Mouse (Mus musculus): ENCODE data around the gene Gna14. TPM values are rescaled to one million over a fixed set of nuclear protein-coding genes. Genes with fewer than 3 reads are reported as not detected.

Gna14 gene
- total and polyA plus RNA-seq, 3 experiments: not detected

DNA sequence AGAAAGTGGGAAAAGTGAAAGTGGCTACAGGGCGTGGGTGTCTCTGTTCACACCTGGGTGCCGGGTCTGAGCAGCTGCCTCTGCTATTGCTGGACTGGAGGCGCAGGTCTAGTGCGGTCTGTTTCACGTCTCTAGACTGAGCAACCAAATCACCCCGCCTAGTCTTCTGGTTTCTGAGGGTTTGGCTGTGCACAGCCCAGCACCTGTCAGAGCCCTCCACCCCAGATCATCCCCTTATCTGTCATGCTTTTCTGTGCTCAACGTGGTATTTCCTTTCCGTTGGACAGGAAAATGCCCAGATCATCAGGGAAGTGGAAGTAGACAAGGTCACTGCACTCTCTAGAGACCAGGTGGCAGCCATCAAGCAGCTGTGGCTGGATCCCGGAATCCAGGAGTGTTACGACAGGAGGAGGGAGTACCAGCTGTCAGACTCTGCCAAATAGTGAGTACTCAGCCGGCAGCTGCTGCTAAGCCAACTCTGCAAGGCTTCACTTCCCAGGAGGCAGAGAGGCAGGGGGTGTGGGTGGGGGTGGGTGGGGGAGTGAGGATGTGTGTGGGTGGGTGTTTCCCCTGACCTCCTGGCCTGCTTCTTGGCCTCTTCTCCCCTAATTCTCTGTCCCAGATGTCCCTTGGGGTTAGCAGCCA lies 163.2 kb downstream of the Gna14 start:
- peak overlapping the region in 1 of 2 experiments; percentile 15; a peak in 1 of 4 replicates for H3K4me3 ChIP-seq (ENCODE audit: control insufficient read depth in 1 of 2, insufficient read depth in 1 of 2, low read depth in 2 of 2, low read length in 2 of 2)
- DNase-seq (ENCODE audit: low read depth, low spot score): peak; percentile 11
- no peak overlapping the region for H3K9ac ChIP-seq (ENCODE audit: control insufficient read depth, low read depth, low read length, poor library complexity, severe bottlenecking)
- no peaks in the 10 kb centered on the region for H3K79me2 ChIP-seq (ENCODE audit: control insufficient read depth, insufficient read depth, low read length, poor library complexity)
- no peaks in the 10 kb centered on the region for H3K4me1 ChIP-seq (ENCODE audit: control insufficient read depth in 1 of 2, insufficient read depth in 2 of 2, low read length in 2 of 2)
- H3K9me3 ChIP-seq (replicated peaks; ENCODE audit: insufficient read depth, low read length): no peaks in the 10 kb centered on the region
- no peak overlapping the region for H3K27ac ChIP-seq (ENCODE audit: control insufficient read depth, low read depth, low read length)
- no peaks in the 10 kb centered on the region for H3K36me3 ChIP-seq (ENCODE audit: control insufficient read depth in 1 of 2, insufficient read depth in 2 of 2, low read length in 2 of 2)
- peaks cover 0 to 3% of the 10 kb centered on the region in 2 experiments; a peak in 2 of 4 replicates for H3K27me3 ChIP-seq (ENCODE audit: control insufficient read depth in 1 of 2, insufficient read depth in 2 of 2, low read length in 2 of 2)
- TF ChIP-seq GATA1 (IDR thresholded peaks at IDR 0.05; ENCODE audit: low read depth, low read length) (no peak), ZNF384 (IDR thresholded peaks at IDR 0.05; ENCODE audit: low read depth, low read length) (no peak), RAD21 (IDR thresholded peaks at IDR 0.05; ENCODE audit: low read depth, low read length) (no peak), TCF12 (IDR thresholded peaks at IDR 0.05; ENCODE audit: low read depth, low read length) (no peak), MXI1 (IDR thresholded peaks at IDR 0.05; ENCODE audit: low read depth, low read length) (no peak), MAX (IDR thresholded peaks at IDR 0.05; ENCODE audit: low read length) (no peak), USF2 (IDR thresholded peaks at IDR 0.05; ENCODE audit: borderline replicate concordance in 1 of 2, insufficient read depth in 1 of 2, low read depth in 1 of 2, low read length in 2 of 2) (no peak), POLR2AphosphoS2 (IDR thresholded peaks at IDR 0.05; ENCODE audit: low read length) (no peak), MYB (IDR thresholded peaks at IDR 0.05; ENCODE audit: low read depth, low read length) (no peak), NELFE (IDR thresholded peaks at IDR 0.05; ENCODE audit: low read depth, low read length) (no peak), POLR2AphosphoS5 (IDR thresholded peaks at IDR 0.05; ENCODE audit: borderline replicate concordance, low read depth, low read length) (no peak), RCOR1 (IDR thresholded peaks at IDR 0.05; ENCODE audit: low read depth, low read length) (no peak), UBTF (IDR thresholded peaks at IDR 0.05; ENCODE audit: borderline replicate concordance, insufficient read depth, low read depth, low read length) (no peak), E2F4 (IDR thresholded peaks at IDR 0.05; ENCODE audit: borderline replicate concordance, low read depth, low read length) (no peak), MAFK (IDR thresholded peaks at IDR 0.05; ENCODE audit: borderline replicate concordance, low read depth, low read length) (no peak), EP300 (IDR thresholded peaks at IDR 0.05; ENCODE audit: low read depth in 1 of 2, low read length in 2 of 2) (no peak)

DNA sequence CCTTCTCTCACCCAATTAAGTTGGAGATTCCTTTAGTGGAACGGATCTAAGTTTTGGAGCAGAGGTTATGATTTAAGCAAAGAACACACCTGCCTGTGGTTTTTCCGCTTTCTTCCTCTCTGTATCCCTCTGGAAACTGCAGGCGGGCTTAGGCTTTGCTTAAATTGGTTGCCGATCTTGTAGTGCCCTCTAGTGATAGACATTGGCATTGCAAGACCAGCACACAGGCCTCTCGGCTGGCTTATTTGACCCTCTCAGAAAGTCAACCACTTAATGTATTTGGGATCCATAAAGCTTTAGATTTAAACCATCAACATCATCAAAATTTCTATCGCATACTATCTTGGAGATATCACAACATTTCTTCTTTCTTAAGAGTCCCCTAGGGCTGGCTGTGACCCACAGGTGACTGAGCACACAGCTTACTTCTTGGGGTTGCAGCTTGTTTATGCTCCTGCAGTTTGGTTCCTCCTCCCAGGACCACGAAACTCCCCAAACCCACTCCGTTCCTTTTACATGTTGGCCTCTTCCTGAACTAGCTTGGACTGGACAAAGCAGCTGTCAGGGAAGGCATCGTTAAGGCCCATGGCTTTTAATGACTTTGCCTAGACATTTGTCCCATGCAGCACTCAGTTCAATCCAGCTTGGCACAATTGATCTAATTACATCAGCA lies 163.9 kb downstream of the Gna14 start:
- H3K79me2 ChIP-seq (ENCODE audit: control insufficient read depth, insufficient read depth, low read length, poor library complexity): no peaks in the 10 kb centered on the region
- H3K36me3 ChIP-seq (ENCODE audit: control insufficient read depth in 1 of 2, insufficient read depth in 2 of 2, low read length in 2 of 2): no peaks in the 10 kb centered on the region
- TF ChIP-seq RAD21 (IDR thresholded peaks at IDR 0.05; ENCODE audit: low read depth, low read length) (peak; percentile 98), POLR2AphosphoS2 (IDR thresholded peaks at IDR 0.05; ENCODE audit: low read length) (no peak), SMC3 (IDR thresholded peaks at IDR 0.05; ENCODE audit: low read depth, low read length) (peak; percentile 92), TCF12 (IDR thresholded peaks at IDR 0.05; ENCODE audit: low read depth, low read length) (no peak), MYB (IDR thresholded peaks at IDR 0.05; ENCODE audit: low read depth, low read length) (no peak), TBP (IDR thresholded peaks at IDR 0.05; ENCODE audit: low read depth, low read length) (no peak), JUND (IDR thresholded peaks at IDR 0.05; ENCODE audit: low read depth, low read length) (no peak), SIN3A (IDR thresholded peaks at IDR 0.05; ENCODE audit: low read length) (no peak), GATA1 (IDR thresholded peaks at IDR 0.05; ENCODE audit: low read depth, low read length) (no peak), CHD1 (IDR thresholded peaks at IDR 0.05; ENCODE audit: low read depth, low read length) (no peak), GABPA (IDR thresholded peaks at IDR 0.05; ENCODE audit: low read depth, low read length) (no peak), CTCF (IDR thresholded peaks at IDR 0.05 in 2 of 3, conservative IDR thresholded peaks at IDR 0.05 in 1 of 3; ENCODE audit: control insufficient read depth in 1 of 3, insufficient read depth in 1 of 3, low read depth in 2 of 3, low read length in 3 of 3, poor library complexity in 1 of 3, severe bottlenecking in 1 of 3) (peak; percentile 80 to 97 (median 97)), CHD2 (IDR thresholded peaks at IDR 0.05; ENCODE audit: low read length) (no peak), POLR2A (IDR thresholded peaks at IDR 0.05; ENCODE audit: control insufficient read depth in 1 of 2, insufficient read depth in 1 of 2, low read depth in 1 of 2, low read length in 2 of 2, poor library complexity in 1 of 2) (no peak), ZNF384 (IDR thresholded peaks at IDR 0.05; ENCODE audit: low read depth, low read length) (no peak), MEF2A (IDR thresholded peaks at IDR 0.05; ENCODE audit: extremely low read depth, insufficient replicate concordance, low read depth, low read length, poor library complexity, severe bottlenecking) (no peak), UBTF (IDR thresholded peaks at IDR 0.05; ENCODE audit: borderline replicate concordance, insufficient read depth, low read depth, low read length) (no peak), ZC3H11A (IDR thresholded peaks at IDR 0.05; ENCODE audit: low read depth, low read length) (peak; percentile 92), E2F4 (IDR thresholded peaks at IDR 0.05; ENCODE audit: borderline replicate concordance, low read depth, low read length) (no peak)
- H3K9me3 ChIP-seq (replicated peaks; ENCODE audit: insufficient read depth, low read length): no peaks in the 10 kb centered on the region
- H3K4me3 ChIP-seq (ENCODE audit: control insufficient read depth in 1 of 2, insufficient read depth in 1 of 2, low read depth in 2 of 2, low read length in 2 of 2): no peak overlapping the region
- H3K27me3 ChIP-seq (ENCODE audit: control insufficient read depth in 1 of 2, insufficient read depth in 2 of 2, low read length in 2 of 2): no peaks in the 10 kb centered on the region; a peak in 1 of 4 replicates
- H3K9ac ChIP-seq (ENCODE audit: control insufficient read depth, low read depth, low read length, poor library complexity, severe bottlenecking): no peak overlapping the region
- H3K4me1 ChIP-seq (ENCODE audit: control insufficient read depth in 1 of 2, insufficient read depth in 2 of 2, low read length in 2 of 2): no peaks in the 10 kb centered on the region
- peak; percentile 80 for DNase-seq (ENCODE audit: low read depth, low spot score)
- no peak overlapping the region for H3K27ac ChIP-seq (ENCODE audit: control insufficient read depth, low read depth, low read length)
